Mouse (Mus musculus) hindbrain, embryonic 11.5 days (tissue): ENCODE data around the gene St6galnac6. TPM values are rescaled to one million over a fixed set of nuclear protein-coding genes. Genes with fewer than 3 reads are reported as not detected.

ENCODE experiments used
- ATAC-seq: fragments of 200-750 bp; cut with Nextera tagmentation; 2 replicates; pipeline ENCODE4 v1.8.0; 2017; ENCODE audit warnings: mild to moderate bottlenecking, moderate TSS enrichment, moderate library complexity; ENCODE audit not compliant: low FRiP score
- DNase-seq: peaks from one replicate; pipeline ENCODE4 v3.0.0-alpha.2; 2015; ENCODE audit warnings: low spot score
- H3K27ac ChIP-seq: fragments of 300-500 bp; sonication (generic); 2 replicates; pipeline ENCODE4 v1.5.1; 2014; ENCODE audit warnings: mild to moderate bottlenecking, low read depth, low read length
- H3K27me3 ChIP-seq: fragments of 300-500 bp; sonication (generic); 2 replicates; pipeline ENCODE4 v1.6.1; 2014; ENCODE audit warnings: mild to moderate bottlenecking, low read length, moderate library complexity, mixed read lengths; ENCODE audit not compliant: control insufficient read depth, insufficient read depth
- H3K36me3 ChIP-seq: fragments of 300-500 bp; sonication (generic); 2 replicates; pipeline ENCODE4 v1.6.1; 2014; ENCODE audit warnings: mild to moderate bottlenecking, low read length, moderate library complexity, mixed read lengths; ENCODE audit not compliant: control insufficient read depth, insufficient read depth
- H3K4me1 ChIP-seq: fragments of 300-500 bp; sonication (generic); replicated peaks from 2 replicates; pipeline ENCODE4 v1.6.1; 2014; ENCODE audit warnings: low read length, mixed read lengths; ENCODE audit not compliant: control insufficient read depth, insufficient read depth
- H3K4me2 ChIP-seq: fragments of 300-500 bp; sonication (generic); replicated peaks from 2 replicates; pipeline ENCODE4 v1.6.1; 2014; ENCODE audit warnings: mild to moderate bottlenecking, low read depth, low read length
- H3K4me3 ChIP-seq: fragments of 300-500 bp; sonication (generic); 2 replicates; pipeline ENCODE4 v1.5.1; 2014; ENCODE audit warnings: low read depth, low read length
- H3K9ac ChIP-seq: fragments of 300-500 bp; sonication (generic); 2 replicates; pipeline ENCODE4 v1.6.1; 2014; ENCODE audit warnings: low read depth, low read length
- H3K9me3 ChIP-seq: fragments of 300-500 bp; sonication (generic); 2 replicates; pipeline ENCODE4 v1.6.1; 2016; ENCODE audit warnings: low read length; ENCODE audit not compliant: control insufficient read depth
- WGBS: fragments of 180-500 bp; shearing (Covaris S2); extraction: QIAGEN DNeasy Blood & Tissue Kit; methylation state at CpG from one replicate; pipeline ENCODE4 v1.1.7; 2014; 5-methylcytosine and 5-hydroxymethylcytosine counted together
- polyA plus RNA-seq: library from polyadenylated mRNA; unstranded; fragments of >200 nt; fragmentation: Nextera tagmentation; extraction: Ambion mirVana; gene quantifications from 2 replicates; pipeline ENCODE4 v1.2.1, GENCODE M21; 2014

St6galnac6 gene
- polyA plus RNA-seq, 1 experiment from 2014 or later: 5.0 TPM

DNA sequence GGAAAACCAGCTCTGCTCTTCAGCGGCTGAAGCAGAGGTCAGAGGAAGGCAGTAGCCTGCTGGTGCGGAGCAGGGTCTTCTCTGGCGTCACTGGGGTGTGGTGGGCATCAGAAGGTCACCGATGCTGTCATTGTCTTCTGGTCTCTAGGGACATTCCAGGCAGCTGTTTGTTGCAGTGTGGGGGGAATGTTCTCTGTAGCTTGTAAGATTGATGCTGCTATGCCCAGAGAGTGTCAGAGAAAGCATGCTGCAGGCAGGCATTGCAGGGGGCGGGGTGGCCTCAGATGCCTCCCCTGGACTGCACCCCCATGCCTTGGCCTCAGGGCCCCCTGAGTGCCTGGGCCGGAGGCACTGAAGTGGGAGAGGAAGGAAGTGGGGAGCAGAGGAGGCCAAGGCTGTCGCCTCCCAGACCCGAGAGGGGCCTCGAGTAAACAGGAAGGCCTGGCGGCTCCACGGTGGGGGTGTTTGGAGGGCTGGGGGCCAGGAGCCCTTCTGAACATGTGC, 38.3 kb downstream of the St6galnac6 start:
- no peaks in the 10 kb centered on the region for H3K27me3 ChIP-seq
- H3K9me3 ChIP-seq: no peaks in the 10 kb centered on the region
- no peaks in the 10 kb centered on the region for H3K36me3 ChIP-seq
- H3K4me3 ChIP-seq: no peak overlapping the region
- H3K27ac ChIP-seq: peak overlapping the region; percentile 10; the same call in 1 of the 2 replicates
- DNase-seq: no peak
- WGBS: 40% methylated on average over 11 of the region's 11 CpGs
- peak; percentile 17; the same call in 1 of the 2 replicates for ATAC-seq
- H3K9ac ChIP-seq: peak overlapping the region; percentile 31; the same call in 1 of the 2 replicates
- no peak overlapping the region for H3K4me2 ChIP-seq
- peaks cover 7% of the 10 kb centered on the region for H3K4me1 ChIP-seq

DNA sequence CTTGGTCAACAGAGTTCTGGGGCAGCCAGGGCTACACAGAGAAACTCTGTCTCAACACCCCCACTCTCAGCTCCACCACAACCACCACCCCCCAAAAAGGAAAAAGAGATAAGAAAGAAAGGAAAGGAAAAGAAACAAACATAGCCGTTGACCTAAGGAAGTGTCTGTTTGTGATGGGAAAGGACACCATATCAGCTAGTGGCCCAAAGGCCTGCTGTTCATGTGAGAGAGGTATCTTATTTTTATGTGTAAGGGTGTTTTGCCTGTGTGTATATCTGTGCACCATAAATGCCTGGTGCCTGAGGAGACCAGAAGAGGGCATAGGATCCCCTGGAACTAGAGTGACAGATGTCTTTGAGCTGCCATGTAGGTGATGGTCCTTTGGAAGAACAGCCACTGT, 40.1 kb downstream of the St6galnac6 start:
- no peak for ATAC-seq
- no peak overlapping the region for H3K9ac ChIP-seq
- no peaks in the 10 kb centered on the region for H3K27me3 ChIP-seq
- H3K4me1 ChIP-seq: peaks cover 7% of the 10 kb centered on the region
- DNase-seq: no peak
- H3K4me2 ChIP-seq: no peak overlapping the region
- WGBS: 80% methylated on average over 1 of the region's 1 CpGs
- H3K27ac ChIP-seq: no peak overlapping the region
- H3K4me3 ChIP-seq: no peak overlapping the region
- no peaks in the 10 kb centered on the region for H3K9me3 ChIP-seq
- H3K36me3 ChIP-seq: no peaks in the 10 kb centered on the region

DNA sequence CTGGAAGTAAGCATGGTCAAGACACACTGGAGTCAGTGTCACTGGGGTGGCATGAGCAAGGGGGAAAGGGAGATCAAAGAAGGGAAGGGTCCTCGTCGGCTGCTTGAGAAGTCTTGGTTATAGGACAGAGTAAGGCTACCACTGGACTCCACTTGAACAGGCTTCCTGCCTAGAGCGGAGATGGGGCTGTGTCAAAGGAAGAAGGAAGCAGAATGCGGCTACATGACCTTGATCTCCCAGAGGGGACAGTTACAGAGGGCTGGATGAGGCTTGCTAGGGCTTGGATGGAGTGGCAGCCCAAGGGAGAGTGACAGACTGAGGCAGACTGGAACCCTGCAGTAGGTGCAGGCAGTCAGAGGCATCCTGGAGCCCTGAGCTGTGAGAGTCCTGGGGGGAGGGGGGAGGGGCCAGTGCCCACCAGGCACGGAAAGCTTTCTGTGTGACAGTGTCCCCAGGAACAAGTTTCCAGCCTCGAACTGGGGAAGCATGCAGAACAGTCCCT, 41.1 kb downstream of the St6galnac6 start:
- no peak overlapping the region for H3K9ac ChIP-seq
- peaks cover 7% of the 10 kb centered on the region for H3K4me1 ChIP-seq
- 58% methylated on average over 6 of the region's 6 CpGs for WGBS
- H3K27me3 ChIP-seq: no peaks in the 10 kb centered on the region
- no peak for ATAC-seq
- H3K27ac ChIP-seq: no peak overlapping the region
- H3K4me3 ChIP-seq: no peak overlapping the region
- H3K9me3 ChIP-seq: no peaks in the 10 kb centered on the region
- DNase-seq: no peak
- no peaks in the 10 kb centered on the region for H3K36me3 ChIP-seq
- H3K4me2 ChIP-seq: no peak overlapping the region

DNA sequence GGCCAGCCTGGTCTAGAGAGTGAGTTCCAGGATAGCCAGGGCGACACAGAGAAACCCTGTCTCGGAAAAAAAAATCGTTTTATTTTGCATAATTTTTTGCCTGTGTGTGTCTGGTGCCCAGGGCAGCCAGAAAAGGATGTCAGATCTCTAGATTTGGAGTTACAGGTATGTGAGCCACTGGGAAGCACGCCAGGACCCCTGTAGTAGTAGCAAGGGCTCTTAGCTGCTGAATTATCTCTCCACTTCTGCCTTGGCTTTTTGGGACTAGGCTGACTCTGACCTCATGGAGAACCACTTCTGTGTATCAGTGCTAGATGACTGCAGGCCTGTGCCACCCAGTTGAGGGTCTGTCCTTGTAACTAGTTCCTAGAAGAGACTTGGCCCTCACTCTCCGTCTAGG, 42.3 kb downstream of the St6galnac6 start:
- WGBS: 87% methylated on average over 5 of the region's 5 CpGs
- no peaks in the 10 kb centered on the region for H3K9me3 ChIP-seq
- no peak for ATAC-seq

DNA sequence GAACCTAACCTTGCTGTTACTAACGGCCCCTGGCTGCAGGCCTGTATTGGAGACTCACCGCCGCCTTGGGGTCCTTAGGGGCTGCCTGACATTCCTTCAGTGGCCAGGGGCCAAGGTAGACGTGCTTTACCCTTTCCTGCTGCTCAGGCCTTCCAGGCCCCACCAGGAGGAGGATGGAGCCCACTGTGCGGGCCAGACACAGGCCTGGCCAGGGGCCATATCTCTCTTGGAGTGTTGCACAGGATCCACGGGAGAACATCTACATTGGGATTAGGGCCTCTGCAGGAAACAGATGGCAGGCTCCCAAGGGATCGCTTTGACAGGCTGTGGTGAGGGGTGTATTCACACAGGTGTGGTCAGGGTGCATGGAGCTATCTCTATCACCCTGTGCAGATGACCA, 43.3 kb downstream of the St6galnac6 start:
- no peak for ATAC-seq
- Histone ChIP-seq H3K4me2 (no peak overlapping the region), H3K27me3 (no peaks in the 10 kb centered on the region), H3K36me3 (no peaks in the 10 kb centered on the region), H3K4me1 (peaks cover 5% of the 10 kb centered on the region), H3K9ac (no peak overlapping the region), H3K9me3 (no peaks in the 10 kb centered on the region), H3K27ac (no peak overlapping the region), H3K4me3 (no peak overlapping the region)
- no peak for DNase-seq
- 69% methylated on average over 7 of the region's 7 CpGs for WGBS

More for the DNA sequence above, 42.3 kb downstream of the St6galnac6 start:
- no peak overlapping the region for H3K9ac ChIP-seq
- H3K27me3 ChIP-seq: no peaks in the 10 kb centered on the region
- DNase-seq: no peak
- H3K27ac ChIP-seq: no peak overlapping the region
- peaks cover 7% of the 10 kb centered on the region for H3K4me1 ChIP-seq
- no peak overlapping the region for H3K4me3 ChIP-seq
- no peaks in the 10 kb centered on the region for H3K36me3 ChIP-seq
- no peak overlapping the region for H3K4me2 ChIP-seq

DNA sequence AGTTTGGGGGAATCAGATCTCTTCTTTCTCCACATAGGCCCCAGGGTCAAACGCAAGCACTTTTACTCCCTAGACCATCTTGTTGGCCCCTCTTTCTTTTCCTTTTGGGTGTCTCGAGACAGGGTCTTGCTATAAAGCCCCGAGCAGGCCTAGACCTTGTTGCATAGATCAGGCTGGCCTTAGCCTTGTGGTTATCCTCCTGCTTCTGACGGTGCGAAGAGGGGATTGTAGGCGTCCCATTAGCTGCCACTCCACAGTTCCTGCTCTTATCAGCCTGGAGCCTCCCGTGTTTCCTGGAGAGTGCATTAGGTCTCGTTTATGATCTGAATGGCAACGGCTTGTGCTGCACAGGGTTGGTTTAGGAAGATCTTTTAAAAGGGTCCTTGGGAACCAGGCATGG, 44.6 kb downstream of the St6galnac6 start:
- Histone ChIP-seq H3K27me3 (no peaks in the 10 kb centered on the region), H3K9me3 (no peaks in the 10 kb centered on the region), H3K36me3 (no peaks in the 10 kb centered on the region), H3K4me1 (0 out of 2 replicates have a peak, but pooled peaks cover 2% of the 10 kb centered on the region), H3K4me3 (no peak overlapping the region), H3K4me2 (no peak overlapping the region), H3K9ac (no peak overlapping the region), H3K27ac (no peak overlapping the region)
- ATAC-seq: no peak
- WGBS: 80% methylated on average over 9 of the region's 9 CpGs
- DNase-seq: no peak

DNA sequence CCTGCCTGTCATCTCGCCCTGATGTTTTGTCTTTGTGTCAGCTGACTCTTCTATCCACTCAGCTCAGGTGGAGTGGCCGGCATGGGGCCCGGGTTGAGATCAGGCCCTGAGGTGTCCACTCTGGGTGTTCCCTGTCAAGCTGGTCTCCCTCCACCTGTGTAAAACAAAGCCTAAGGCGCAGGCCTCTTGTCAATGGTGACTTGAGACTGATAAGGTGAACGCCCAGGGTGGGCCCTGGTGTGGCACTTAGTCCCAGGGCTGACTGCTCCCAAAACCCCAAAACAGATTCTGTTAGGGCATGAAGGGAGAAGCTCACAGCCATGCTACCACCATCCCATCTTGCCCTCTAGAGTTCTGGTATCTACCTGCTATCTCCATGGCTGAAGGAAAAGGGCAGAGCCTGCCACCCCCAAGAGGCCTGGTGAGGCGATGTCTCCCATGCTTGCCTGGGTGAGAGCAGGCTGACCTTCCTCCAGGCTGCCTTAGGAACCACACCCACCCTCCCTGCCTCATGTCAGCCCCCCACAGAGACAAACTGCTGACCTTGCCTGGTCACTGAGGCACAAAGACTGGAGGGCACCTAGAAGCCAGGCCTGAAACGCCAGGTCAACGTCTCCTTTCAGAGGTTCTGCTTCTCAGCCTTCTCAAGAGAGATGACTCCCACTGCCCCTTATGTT, 45.4 kb downstream of the St6galnac6 start:
- Histone ChIP-seq H3K4me1 (0 out of 2 replicates have a peak, but pooled peaks cover 2% of the 10 kb centered on the region), H3K36me3 (no peaks in the 10 kb centered on the region), H3K9ac (no peak overlapping the region), H3K9me3 (no peaks in the 10 kb centered on the region), H3K27ac (no peak overlapping the region), H3K4me3 (no peak overlapping the region), H3K27me3 (no peaks in the 10 kb centered on the region), H3K4me2 (no peak overlapping the region)
- ATAC-seq: no peak
- WGBS: 83% methylated on average over 8 of the region's 8 CpGs
- no peak for DNase-seq

DNA sequence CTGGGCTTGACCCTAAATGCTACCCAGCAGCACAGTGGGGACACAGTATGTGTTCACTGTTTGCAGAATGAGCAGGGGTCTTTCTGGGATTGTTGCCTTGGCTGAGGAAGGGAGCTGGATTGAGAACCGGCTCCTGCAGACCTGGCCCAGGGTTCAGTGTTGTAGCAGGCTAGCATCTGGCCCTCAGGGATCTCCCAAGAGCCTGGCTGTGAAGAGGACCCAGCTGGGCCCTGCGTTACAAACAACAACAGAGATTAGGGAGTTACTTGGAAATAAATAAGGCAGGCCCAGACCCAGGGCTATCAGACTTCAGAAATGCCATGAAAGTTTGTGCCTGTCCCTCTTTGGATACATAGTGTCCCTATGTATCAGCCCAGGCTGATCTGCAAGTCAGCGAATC, 46.1 kb downstream of the St6galnac6 start:
- Histone ChIP-seq H3K9me3 (no peaks in the 10 kb centered on the region), H3K4me1 (0 out of 2 replicates have a peak, but pooled peaks cover under 1% of the 10 kb centered on the region), H3K4me3 (no peak overlapping the region), H3K9ac (no peak overlapping the region), H3K27me3 (no peaks in the 10 kb centered on the region), H3K36me3 (no peaks in the 10 kb centered on the region), H3K4me2 (no peak overlapping the region), H3K27ac (no peak overlapping the region)
- DNase-seq: no peak
- ATAC-seq: no peak
- 65% methylated on average over 3 of the region's 3 CpGs for WGBS
